Mouse (Mus musculus) myocyte (in vitro differentiated cells): Measurements from ENCODE around the gene Nubpl.

Experiments
- CEBPB ChIP-seq: IDR thresholded peaks from 2 replicates; pipeline ENCODE4 v1.6.1; 2011; ENCODE audit warnings: mild to moderate bottlenecking, moderate library complexity; ENCODE audit not compliant: poor library complexity, insufficient read depth, severe bottlenecking
- E2F4 ChIP-seq: IDR thresholded peaks from one replicate; pipeline ENCODE4 v1.6.1; 2011; ENCODE audit warnings: mild to moderate bottlenecking, control low read depth, moderate library complexity; ENCODE audit not compliant: insufficient read depth
- MAX ChIP-seq: IDR thresholded peaks from one replicate; pipeline ENCODE4 v1.6.1; 2011; ENCODE audit warnings: low read depth, mild to moderate bottlenecking, control low read depth
- MYOD1 ChIP-seq, 3 experiments: IDR thresholded peaks; one replicate each; pipeline ENCODE4 v1.6.1; 2011; ENCODE audit warnings: control low read depth in 2 of 3, low read depth in 2 of 3, mild to moderate bottlenecking in 2 of 3, moderate library complexity in 1 of 3; ENCODE audit not compliant: insufficient read length in 2 of 3, control insufficient read depth in 1 of 3
- MYOG ChIP-seq, 3 experiments: IDR thresholded peaks; one replicate each; pipeline ENCODE4 v1.6.1; 2011; ENCODE audit warnings: control low read depth in 2 of 3, low read depth in 2 of 3, mild to moderate bottlenecking in 2 of 3; ENCODE audit not compliant: insufficient read length in 2 of 3, control insufficient read depth in 1 of 3, insufficient read depth in 1 of 3
- POLR2A ChIP-seq: IDR thresholded peaks from one replicate; pipeline ENCODE4 v1.6.1; 2011; ENCODE audit warnings: low read depth, mild to moderate bottlenecking, control low read depth, moderate library complexity; ENCODE audit not compliant: insufficient read length
- POLR2AphosphoS2 ChIP-seq: IDR thresholded peaks from one replicate; pipeline ENCODE4 v1.6.1; 2011; ENCODE audit warnings: low read depth, control low read depth; ENCODE audit not compliant: insufficient read length
- REST ChIP-seq: IDR thresholded peaks from one replicate; pipeline ENCODE4 v1.6.1; 2011; ENCODE audit warnings: mild to moderate bottlenecking, control low read depth, moderate library complexity; ENCODE audit not compliant: insufficient read depth, insufficient read length
- SRF ChIP-seq: IDR thresholded peaks from one replicate; pipeline ENCODE4 v1.6.1; 2011; ENCODE audit warnings: low read depth; ENCODE audit not compliant: control insufficient read depth, insufficient read length
- TCF12 ChIP-seq: IDR thresholded peaks from one replicate; pipeline ENCODE4 v1.6.1; 2011; ENCODE audit warnings: mild to moderate bottlenecking, control low read depth; ENCODE audit not compliant: poor library complexity, insufficient read depth, severe bottlenecking
- TCF3 ChIP-seq: IDR thresholded peaks from one replicate; pipeline ENCODE4 v1.6.1; 2011; ENCODE audit warnings: low read depth, control low read depth; ENCODE audit not compliant: insufficient read length
- USF1 ChIP-seq: IDR thresholded peaks from one replicate; pipeline ENCODE4 v1.6.1; 2011; ENCODE audit warnings: low read depth, mild to moderate bottlenecking, control low read depth, moderate library complexity

DNA sequence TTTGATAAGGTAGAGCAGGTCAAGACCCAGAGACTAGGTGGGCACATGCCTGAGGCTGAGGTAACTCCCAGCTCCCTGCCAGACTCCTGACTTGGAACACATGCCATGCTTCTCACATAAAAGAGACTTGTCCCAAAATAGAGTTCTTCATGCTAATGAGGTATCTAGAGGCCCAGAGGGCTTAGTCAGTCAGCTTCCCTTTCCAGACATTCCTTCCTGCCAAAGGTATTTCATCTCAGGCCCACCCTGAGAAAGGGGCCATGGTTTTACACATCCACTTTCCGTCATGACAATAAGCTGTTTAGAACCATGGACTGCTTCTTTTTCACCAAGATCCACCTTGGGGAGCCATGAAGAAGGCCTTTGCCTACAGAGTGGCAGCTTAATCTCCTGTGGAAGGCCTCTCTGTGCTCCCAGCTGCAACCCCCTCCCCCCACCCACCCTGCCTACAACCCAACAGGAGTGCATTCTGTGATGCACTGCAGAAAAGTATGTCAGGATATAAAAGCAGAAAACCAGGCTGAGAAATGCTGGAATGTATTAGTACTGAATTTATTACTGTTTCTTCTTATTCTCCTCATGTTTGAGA is 88.8 kb downstream of the Nubpl start:
- no peak for TF ChIP-seq USF1
- TF ChIP-seq POLR2A: no peak
- no peak for TF ChIP-seq REST
- no peak for TF ChIP-seq MYOG (IDR thresholded peaks at IDR 0.05; ENCODE audit: control insufficient read depth in 1 of 3, insufficient read depth in 1 of 3, insufficient read length in 2 of 3, low read depth in 2 of 3)
- no peak for TF ChIP-seq TCF3
- no peak for TF ChIP-seq POLR2AphosphoS2
- no peak for TF ChIP-seq E2F4
- TF ChIP-seq TCF12: no peak
- no peak for TF ChIP-seq MAX
- TF ChIP-seq CEBPB: no peak
- no peak for TF ChIP-seq SRF
- TF ChIP-seq MYOD1 (IDR thresholded peaks at IDR 0.05; ENCODE audit: control insufficient read depth in 1 of 3, insufficient read length in 2 of 3, low read depth in 2 of 3): no peak
